Mouse (Mus musculus) gastrocnemius, adult 8-10 months (tissue): ENCODE results near the gene Trim14. TPM values are rescaled to one million over a fixed set of nuclear protein-coding genes. Genes with fewer than 3 reads are reported as not detected.

Experiments
- DNase-seq, 2 experiments: peaks; one replicate each; pipeline ENCODE4 v3.0.0; 2022; ENCODE audit warnings: low spot score in 2 of 2
- total RNA-seq, 4 experiments: library from RNA; stranded (reverse); gene quantifications; 2 replicates each; pipeline ENCODE4 v1.2.4; 2022

Trim14 gene
- total RNA-seq, 4 experiments from 2014 or later, result 0.58 to 0.77 (median 0.62) TPM; not detected in 1

DNA sequence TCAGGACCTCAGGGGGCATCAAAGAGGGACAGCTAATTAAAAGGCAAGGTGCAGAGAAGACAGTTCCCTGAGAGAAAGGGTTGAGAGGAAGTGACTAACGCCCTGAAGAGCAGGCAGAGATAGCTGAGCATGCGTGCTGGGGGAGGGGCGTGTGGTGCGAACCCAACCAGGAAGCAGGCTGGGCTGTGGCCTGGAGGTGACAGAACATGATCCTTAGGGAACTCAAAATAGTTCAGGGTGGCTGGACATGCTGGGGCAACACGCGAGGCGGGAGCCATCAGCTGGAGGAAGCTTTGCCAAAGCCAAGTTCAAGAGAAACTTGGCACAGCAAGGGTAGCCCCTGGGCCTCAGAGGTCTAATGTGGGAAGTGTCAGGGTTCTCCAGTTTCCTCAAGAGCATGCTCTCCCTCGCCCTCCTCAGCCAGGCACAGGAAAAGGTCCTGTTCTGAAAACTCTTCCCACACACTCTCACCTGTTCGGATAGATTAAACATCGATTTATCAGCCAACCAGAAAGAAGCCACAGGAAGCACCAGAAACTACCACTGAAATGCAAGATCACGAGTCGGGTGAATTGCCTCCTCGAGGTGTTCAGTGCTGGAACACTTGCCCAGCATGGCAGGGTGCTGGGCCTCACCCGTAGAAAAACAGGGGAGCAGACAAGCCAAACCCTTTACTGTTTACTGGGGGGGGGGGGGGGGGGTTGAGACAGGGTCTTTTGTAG is 50.1 kb downstream of the Trim14 start:
- peak; percentile 89 to 91 for DNase-seq

- DNase-seq, result no peak
Measured at GRCm38 (mm10) chr4:46479081-46479480, 56.9 kb downstream of the Trim14 start.

DNA sequence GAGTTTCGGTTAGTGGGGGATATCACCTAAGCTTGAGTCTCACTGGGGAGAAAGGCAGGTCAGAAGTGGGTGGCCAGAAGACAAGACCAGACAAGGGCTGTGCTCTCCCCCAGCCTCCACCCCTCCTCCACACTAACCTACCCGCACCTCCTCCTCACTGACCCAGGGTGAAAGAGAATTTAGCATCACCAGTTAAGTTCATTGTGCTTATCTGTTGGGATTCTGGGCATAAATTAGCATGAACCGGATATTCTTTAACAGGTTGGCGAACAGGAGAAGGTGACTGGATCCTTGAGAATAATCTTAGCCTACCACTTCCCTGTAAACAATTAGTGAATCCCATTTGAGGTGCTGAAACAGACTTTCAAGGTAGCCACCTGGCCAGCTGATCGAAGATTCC is 60.8 kb downstream of the Trim14 start:
- DNase-seq, result no peak

- no peak for DNase-seq
Measured at GRCm38 (mm10) chr4:46465740-46466139, 70.2 kb downstream of the Trim14 start.

DNA sequence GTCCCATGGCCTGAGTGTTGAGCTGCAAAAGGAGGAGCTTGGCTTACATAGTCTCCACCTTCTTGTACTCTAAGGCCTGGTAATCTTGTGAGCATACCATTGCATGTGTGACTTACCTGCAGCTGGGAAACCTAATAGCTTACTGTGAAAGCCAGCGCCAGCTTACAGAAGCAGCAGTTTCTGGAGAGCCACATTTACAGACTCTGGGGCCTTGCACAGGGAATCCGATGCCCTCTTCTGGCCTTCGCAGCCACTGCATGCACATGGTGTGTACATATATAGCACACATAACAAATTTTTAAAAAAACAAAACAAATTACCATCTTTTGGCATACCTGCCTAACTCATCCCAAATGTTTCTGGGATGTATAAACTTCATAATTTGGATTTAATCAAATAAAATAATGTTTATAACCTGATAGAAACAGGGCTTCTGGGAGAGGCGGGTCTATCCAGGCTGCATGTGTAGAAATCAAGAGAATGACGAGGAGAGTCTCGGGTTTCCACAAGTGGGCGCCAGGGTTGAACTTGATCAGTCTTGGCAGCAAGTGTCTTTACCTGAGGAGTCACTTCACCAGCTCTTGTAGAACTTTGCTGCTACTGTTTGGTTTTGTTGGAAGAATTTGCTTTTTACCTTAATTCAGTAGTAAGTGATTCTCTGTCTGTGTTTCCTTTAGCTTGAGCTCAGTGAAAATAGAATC is 72.7 kb downstream of the Trim14 start:
- DNase-seq, result no peak

GRCm38 (mm10) chr4:46458411-46458810 is 77.5 kb downstream of the Trim14 start:
- no peak for DNase-seq

- no peak for DNase-seq
Measured at GRCm38 (mm10) chr4:46457186-46457585, 78.8 kb downstream of the Trim14 start.

DNA sequence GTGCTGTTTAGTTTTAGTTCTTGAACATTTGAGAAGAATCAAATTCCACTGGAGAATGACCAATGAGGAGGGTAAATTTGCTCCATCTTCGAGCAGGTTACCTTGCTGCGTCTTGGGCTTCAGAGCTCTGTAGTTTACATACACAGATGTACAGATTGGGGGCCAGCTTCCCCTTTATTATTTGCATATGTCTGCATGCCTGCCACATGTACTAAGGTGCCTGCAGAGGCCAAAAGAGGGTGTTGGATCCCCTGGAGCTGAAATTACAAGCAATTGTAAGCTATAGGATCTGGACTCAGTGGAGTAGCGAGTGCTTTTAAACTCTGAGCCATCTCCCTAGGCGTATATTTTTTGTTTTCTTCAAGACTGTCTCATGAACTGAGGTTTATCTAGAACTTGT is 79.2 kb downstream of the Trim14 start:
- DNase-seq, result no peak

- DNase-seq, result no peak
Measured at GRCm38 (mm10) chr4:46454097-46454864, 81.7 kb downstream of the Trim14 start.

DNA sequence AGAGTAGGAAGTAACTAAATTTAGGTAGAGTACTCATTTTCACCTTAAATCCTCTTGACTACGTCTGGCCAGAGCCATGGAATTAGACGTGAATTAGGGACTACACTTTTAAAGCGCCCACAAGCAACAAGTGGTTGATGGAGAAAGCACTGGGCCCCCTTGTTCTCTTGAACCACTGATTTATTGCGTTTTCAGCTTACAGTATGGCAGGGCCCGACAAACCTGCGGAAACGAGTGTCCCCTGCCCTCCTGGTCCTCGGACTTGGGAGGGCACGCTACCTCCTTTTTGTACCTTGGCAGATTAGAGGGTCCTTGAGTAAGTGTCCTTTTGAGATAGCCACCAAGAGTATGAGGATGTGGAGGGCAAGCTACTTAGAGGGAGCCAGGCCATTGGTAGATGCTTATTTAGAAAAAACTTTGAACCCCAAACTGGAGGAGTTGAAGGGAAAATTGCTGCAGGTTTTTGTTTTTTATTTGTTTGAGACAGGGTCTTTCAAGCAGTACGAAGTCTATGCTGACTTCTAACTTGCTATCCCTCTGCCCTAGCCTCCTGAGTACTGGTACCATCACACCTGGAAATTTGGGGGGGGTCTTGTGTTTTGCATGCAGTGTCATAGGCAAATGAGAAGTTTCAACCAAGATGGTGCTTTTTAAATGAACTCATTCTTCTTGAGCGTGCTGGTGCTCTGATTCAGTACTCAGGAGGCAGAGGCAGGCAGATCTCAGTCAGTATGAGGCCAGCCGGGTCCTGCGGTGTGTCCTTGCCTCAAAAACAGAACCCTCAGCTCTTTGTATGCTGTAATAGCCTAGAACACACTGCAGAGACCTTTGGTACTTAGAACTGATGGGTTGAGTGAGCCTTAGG is 82.9 kb downstream of the Trim14 start:
- DNase-seq, result no peak

DNA sequence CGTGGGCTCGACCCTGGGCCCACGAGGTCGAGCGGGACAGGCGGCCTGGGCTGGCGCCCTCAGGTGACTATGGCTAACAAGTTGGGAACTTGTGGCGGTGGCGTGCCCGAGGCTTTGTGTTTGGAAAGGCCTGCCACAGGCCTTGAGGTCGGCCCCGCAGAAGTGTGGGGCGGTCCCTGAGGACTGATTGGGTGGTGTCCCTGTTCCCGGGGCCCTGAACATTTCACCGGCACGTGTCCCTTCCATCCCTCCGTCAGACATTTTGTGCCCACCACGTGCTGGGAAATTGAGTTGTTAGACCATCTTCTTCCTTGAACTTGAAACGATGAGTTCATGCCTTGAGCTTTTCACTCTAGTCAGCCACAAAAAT is 83.5 kb downstream of the Trim14 start:
- DNase-seq, result peak; percentile 14 to 23

DNA sequence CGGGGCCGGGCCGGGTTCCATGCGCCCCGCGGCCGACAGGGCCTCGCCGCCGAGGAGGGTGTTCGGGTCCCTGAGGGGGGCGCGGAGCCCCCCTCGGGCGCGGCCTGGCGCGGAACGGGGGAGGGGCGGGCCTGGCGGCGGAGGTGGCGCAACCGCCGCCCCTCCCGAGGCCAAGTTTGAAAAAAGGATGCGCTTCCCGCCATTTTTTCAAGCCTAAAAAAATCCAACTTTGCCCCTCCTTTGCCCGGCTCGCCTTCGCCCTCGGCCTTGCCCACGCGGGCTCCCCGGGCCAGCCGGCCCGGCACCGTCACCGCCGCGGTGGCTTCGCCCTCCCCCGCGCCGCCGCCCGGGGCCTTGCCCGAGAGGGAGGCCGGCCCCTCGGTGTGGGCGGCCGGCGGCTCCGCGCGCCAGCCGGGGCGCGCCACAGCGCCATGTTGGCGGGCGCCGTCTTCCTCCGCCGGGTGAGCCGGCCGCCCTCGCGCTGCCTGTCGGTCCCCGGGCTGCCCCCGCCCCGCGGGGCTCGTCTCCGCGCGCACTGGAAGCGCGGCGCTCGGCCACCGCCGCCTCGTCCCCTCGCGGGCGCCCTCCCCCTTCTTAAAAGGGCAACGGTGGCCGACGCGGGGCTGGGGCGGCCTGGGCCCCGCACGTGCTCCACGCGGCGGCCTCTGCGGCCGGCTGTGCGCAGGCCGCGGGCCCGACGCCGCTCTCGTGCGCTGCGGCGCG is 84.0 kb downstream of the Trim14 start:
- peak; percentile 45 to 74 for DNase-seq

GRCm38 (mm10) chr4:46451240-46451757 is 84.6 kb downstream of the Trim14 start:
- DNase-seq, result peak; percentile 54 to 63

- peak; percentile 85 to 91 for DNase-seq
Measured at GRCm38 (mm10) chr4:46450519-46451131, 85.3 kb downstream of the Trim14 start, which contains the start of gene Anp32b. TSS of gene Anp32b (plus strand) at chr4:46450902.

DNA sequence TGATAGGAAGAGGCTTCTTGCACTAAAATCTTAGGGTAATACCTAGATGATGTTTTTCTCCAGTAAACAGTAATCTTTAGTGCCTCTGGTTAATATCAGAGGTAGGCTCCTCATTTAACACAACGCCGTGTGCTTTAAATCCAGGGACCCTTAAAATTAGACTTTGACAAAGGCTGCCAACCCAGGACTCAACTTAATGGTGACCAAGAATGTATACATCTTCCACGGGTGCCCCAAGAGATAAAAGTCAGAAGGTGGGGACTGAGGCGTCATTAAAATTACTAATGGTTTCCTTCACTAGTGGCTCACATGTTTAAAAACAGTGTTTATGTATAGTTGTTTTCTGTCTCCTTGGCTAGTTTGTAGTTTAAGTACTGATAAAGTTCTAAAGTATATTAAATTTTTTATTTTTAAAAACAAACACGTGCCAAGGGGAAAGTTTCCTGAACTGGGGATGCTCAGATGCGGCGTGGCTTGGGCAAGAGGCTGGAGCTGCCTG is 85.9 kb downstream of the Trim14 start:
- DNase-seq, result no peak

DNA sequence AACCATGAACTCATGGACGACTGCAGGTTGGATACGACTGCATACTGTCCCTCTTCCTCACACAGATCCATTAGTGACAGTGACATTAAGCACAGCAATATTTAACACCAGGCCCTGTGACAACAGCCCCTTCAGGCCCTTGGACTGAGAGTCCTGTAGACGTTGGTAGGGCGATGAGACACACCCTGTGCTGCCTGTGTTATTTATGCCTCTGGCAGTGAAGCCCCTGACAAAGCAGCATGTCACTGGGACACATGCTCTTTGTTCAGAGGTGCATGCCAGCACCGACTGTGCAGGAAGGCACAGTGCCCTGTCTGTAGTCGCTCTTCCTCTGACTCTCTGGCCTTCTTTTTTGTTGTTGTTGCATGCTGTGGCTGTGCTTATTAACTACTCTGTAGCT is 87.1 kb downstream of the Trim14 start:
- no peak for DNase-seq

DNA sequence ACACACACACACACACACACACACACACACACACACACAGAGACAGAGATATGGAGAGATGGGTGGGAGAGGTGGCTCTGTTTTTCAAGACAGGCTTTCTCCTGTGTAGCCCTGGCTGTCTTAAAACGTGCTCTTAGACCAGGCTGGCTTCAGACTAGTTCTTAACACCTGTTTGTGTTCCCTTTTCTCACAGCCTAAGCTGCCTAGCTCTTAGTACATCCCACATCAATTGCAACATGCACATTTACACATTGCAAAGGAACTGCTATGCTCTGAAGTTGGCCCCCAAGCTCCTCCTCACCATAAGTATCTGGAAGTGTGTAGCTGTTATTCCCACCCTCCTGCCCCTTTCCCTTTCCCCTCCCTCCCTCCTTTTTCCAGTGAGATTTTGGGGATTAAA is 88.5 kb downstream of the Trim14 start:
- DNase-seq, result no peak

DNA sequence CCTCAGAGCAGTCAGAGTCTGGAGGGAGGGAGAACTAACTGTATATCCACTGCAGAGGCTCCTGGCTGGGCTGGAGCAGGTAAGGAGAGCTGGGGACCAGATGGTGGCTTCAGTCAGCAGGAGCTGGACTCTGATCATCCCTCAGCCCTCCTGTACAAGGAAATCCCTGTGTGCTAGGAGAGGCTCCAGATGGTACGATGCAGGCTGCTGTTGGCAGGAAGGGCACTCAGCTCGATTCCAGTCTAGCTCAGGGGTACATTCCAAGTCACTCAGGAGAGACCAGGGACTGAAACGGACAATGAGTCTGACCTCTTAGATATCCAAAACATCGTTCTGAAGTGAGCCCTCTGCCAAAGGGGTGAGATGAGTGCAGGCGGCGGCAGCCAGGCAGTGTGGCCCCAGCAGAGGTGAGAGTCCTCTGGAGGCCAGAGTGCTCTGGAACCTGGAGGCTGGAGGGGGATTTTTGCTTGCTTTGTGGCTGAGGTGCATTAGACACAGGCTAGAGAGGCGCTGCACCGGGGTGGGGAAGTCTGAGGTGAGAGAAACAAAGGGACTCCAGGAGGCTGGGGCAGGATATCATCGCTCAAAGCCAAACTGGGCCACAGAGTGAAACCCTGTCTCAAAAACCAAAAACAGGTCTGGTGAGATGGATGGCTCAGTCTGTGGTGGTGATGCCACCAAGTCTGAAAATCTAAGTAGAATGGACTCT is 90.5 kb downstream of the Trim14 start:
- no peak for DNase-seq
